Mouse (Mus musculus) embryo, embryonic 11.5 days (tissue): Measurements from ENCODE around the gene Ephx1.

Source experiments
- DNase-seq: peaks from one replicate; pipeline ENCODE4 v3.0.0-alpha.2; 2012; ENCODE audit warnings: low read depth, low spot score

Gene Ephx1

GRCm38 (mm10) chr1:180976110-180976679 is 44.5 kb downstream of the Ephx1 start:
- DNase-seq, result no peak

- DNase-seq, result peak; percentile 58
These were observed 46.5 kb downstream of the Ephx1 start for GRCm38 (mm10) chr1:180974126-180974746.

GRCm38 (mm10) chr1:180972941-180973340 is 47.8 kb downstream of the Ephx1 start:
- no peak for DNase-seq

GRCm38 (mm10) chr1:180967261-180967660 is 53.4 kb downstream of the Ephx1 start:
- DNase-seq, result no peak

GRCm38 (mm10) chr1:180966542-180966941 is 54.2 kb downstream of the Ephx1 start:
- DNase-seq, result no peak

- DNase-seq, result no peak
These were observed 54.9 kb downstream of the Ephx1 start for GRCm38 (mm10) chr1:180965786-180966185.

GRCm38 (mm10) chr1:180958797-180959196 is 61.9 kb downstream of the Ephx1 start:
- DNase-seq, result no peak

- DNase-seq, result no peak
These were observed 62.7 kb downstream of the Ephx1 start for GRCm38 (mm10) chr1:180957989-180958388.

- no peak for DNase-seq
These were observed 63.7 kb downstream of the Ephx1 start for GRCm38 (mm10) chr1:180956973-180957381.

- DNase-seq, result no peak
These were observed 64.3 kb downstream of the Ephx1 start for GRCm38 (mm10) chr1:180956401-180956800.

GRCm38 (mm10) chr1:180952808-180953207 is 67.9 kb downstream of the Ephx1 start:
- DNase-seq, result no peak

- no peak for DNase-seq
These were observed 68.5 kb downstream of the Ephx1 start for GRCm38 (mm10) chr1:180952085-180952746.

- DNase-seq, result no peak
These were observed 74.3 kb downstream of the Ephx1 start for GRCm38 (mm10) chr1:180946448-180946847.

GRCm38 (mm10) chr1:180945001-180945980 is 75.4 kb downstream of the Ephx1 start:
- DNase-seq, result peak; percentile 36

- no peak for DNase-seq
These were observed 76.2 kb downstream of the Ephx1 start for GRCm38 (mm10) chr1:180944553-180944952.

- DNase-seq, result no peak
These were observed 76.8 kb downstream of the Ephx1 start for GRCm38 (mm10) chr1:180943896-180944295.

GRCm38 (mm10) chr1:180943032-180943644 is 77.6 kb downstream of the Ephx1 start:
- no peak for DNase-seq

- DNase-seq, result peak; percentile 39
These were observed 78.3 kb downstream of the Ephx1 start, which contains the start of gene Tmem63a for GRCm38 (mm10) chr1:180942166-180943031. Tmem63a (plus strand) TSS chr1:180942344.

- no peak for DNase-seq
These were observed 79.0 kb downstream of the Ephx1 start for GRCm38 (mm10) chr1:180941726-180942125.

GRCm38 (mm10) chr1:180940776-180941460 is 79.8 kb downstream of the Ephx1 start:
- no peak for DNase-seq
